Mouse (Mus musculus): ENCODE data around the gene Hpse.

GRCm38 (mm10) chr5:100685631-100686030, 33.9 kb downstream of the Hpse start:
- TF ChIP-seq POLR2AphosphoS5 (IDR thresholded peaks at IDR 0.05; ENCODE audit: insufficient replicate concordance, low read depth, low read length) (no peak), CTCF (IDR thresholded peaks at IDR 0.05; ENCODE audit: low read depth, low read length) (no peak), GATA1 (IDR thresholded peaks at IDR 0.05; ENCODE audit: borderline replicate concordance, low read length) (no peak), GATA2 (IDR thresholded peaks at IDR 0.05; ENCODE audit: borderline replicate concordance, low read depth, low read length) (no peak), TAL1 (conservative IDR thresholded peaks at IDR 0.05; ENCODE audit: low read depth, low read length) (no peak)

Measured in G1E (cell line).